In genomic region chr14:20179080-20179479, GRCm38 (mm10) we compare ENCODE assay signal across 8 mouse cellular contexts. TPM values are rescaled to one million over a fixed set of nuclear protein-coding genes. Genes with fewer than 3 reads are reported as not detected.
DNase-seq lines count a peak whose midpoint lies in the region; ATAC-seq and TF ChIP-seq lines count a peak whose summit lies in the region.
"Had no signal": no experiment of that assay in that cellular context is flagged by ENCODE, and none has a peak within 500 bp of the region (broad histone marks: within the 10 kb centered on the region; RNA-seq: fewer than 3 reads in every experiment).

No protein-coding gene starts in this region.

- no peak for TF ChIP-seq CTCF in ES-Bruce4 (IDR thresholded peaks at IDR 0.05; ENCODE audit: low read depth, low read length)

- no peaks in the 10 kb centered on the region for H3K9me3 ChIP-seq in kidney, embryonic 15.5 days (replicated peaks)
- no peaks in the 10 kb centered on the region for H3K9me3 ChIP-seq in ES-Bruce4 (replicated peaks; ENCODE audit: control insufficient read depth, insufficient read depth, low read length, poor library complexity, severe bottlenecking)
- no peaks in the 10 kb centered on the region for H3K9me3 ChIP-seq in embryonic facial prominence, embryonic 14.5 days (ENCODE audit: control insufficient read depth, low read length)
- H3K9me3 ChIP-seq in liver, embryonic 13.5 days (replicated peaks): no peaks in the 10 kb centered on the region

- no peak for TF ChIP-seq POLR2A in ES-Bruce4 (IDR thresholded peaks at IDR 0.05; ENCODE audit: insufficient read depth, low read length)

- H3K27ac ChIP-seq in kidney, embryonic 15.5 days: peak overlapping the region; percentile 73; the same call in 1 of the 2 replicates
- H3K27ac ChIP-seq in ES-Bruce4 (ENCODE audit: insufficient read depth, low read length): peak overlapping the region; percentile 83
- no peak overlapping the region for H3K27ac ChIP-seq in embryonic facial prominence, embryonic 14.5 days (replicated peaks; ENCODE audit: low read depth, low read length)
- peak overlapping the region; percentile 82 for H3K27ac ChIP-seq in liver, embryonic 13.5 days

- DNase-seq in kidney, adult 9 months: no peak
- no peak for DNase-seq in embryonic facial prominence, embryonic 14.5 days (ENCODE audit: low spot score)
- DNase-seq in liver, embryonic 13.5 days: no peak
- no peak for DNase-seq in retina, postnatal 1 day
- no peak for DNase-seq in ovary, postnatal 10 days (ENCODE audit: low spot score)
- DNase-seq: cerebellum, postnatal 10 days had no signal

- no peak for TF ChIP-seq EP300 in ES-Bruce4 (IDR thresholded peaks at IDR 0.05; ENCODE audit: insufficient read depth, low read depth, low read length)

- H3K4me2 ChIP-seq in kidney, embryonic 15.5 days: peak overlapping the region; percentile 91
- H3K4me2 ChIP-seq in embryonic facial prominence, embryonic 14.5 days (ENCODE audit: low read depth, low read length): peak overlapping the region; percentile 97
- peak overlapping the region; percentile 95 for H3K4me2 ChIP-seq in liver, embryonic 13.5 days

- H3K4me1 ChIP-seq in kidney, embryonic 15.5 days: peaks cover 57% of the 10 kb centered on the region
- peaks cover 3% of the 10 kb centered on the region for H3K4me1 ChIP-seq in ES-Bruce4 (ENCODE audit: control insufficient read depth, insufficient read depth, low read length)
- H3K4me1 ChIP-seq in embryonic facial prominence, embryonic 14.5 days (ENCODE audit: control insufficient read depth, insufficient read depth, low read length): 0 out of 2 replicates have a peak, but pooled peaks cover 3% of the 10 kb centered on the region
- peaks cover 68% of the 10 kb centered on the region for H3K4me1 ChIP-seq in liver, embryonic 13.5 days (replicated peaks)

- ATAC-seq in kidney, embryonic 15.5 days (replicated peaks; ENCODE audit: low FRiP score): no peak
- ATAC-seq in embryonic facial prominence, embryonic 14.5 days (ENCODE audit: low read depth): no peak
- no peak for ATAC-seq in liver, embryonic 13.5 days (ENCODE audit: low read depth)

- H3K9ac ChIP-seq in kidney, embryonic 15.5 days: no peak overlapping the region
- H3K9ac ChIP-seq in ES-Bruce4 (ENCODE audit: low read depth, poor library complexity, severe bottlenecking): peak overlapping the region; percentile 78
- no peak overlapping the region for H3K9ac ChIP-seq in embryonic facial prominence, embryonic 14.5 days (ENCODE audit: low read depth, low read length)
- H3K9ac ChIP-seq in liver, embryonic 13.5 days: peak overlapping the region; percentile 86

- H3K27me3 ChIP-seq in kidney, embryonic 15.5 days: no peaks in the 10 kb centered on the region
- H3K27me3 ChIP-seq in ES-Bruce4 (ENCODE audit: control insufficient read depth, insufficient read depth, low read length, poor library complexity, severe bottlenecking): no peaks in the 10 kb centered on the region
- no peaks in the 10 kb centered on the region for H3K27me3 ChIP-seq in embryonic facial prominence, embryonic 14.5 days (replicated peaks; ENCODE audit: control insufficient read depth, insufficient read depth, low read length)
- no peaks in the 10 kb centered on the region for H3K27me3 ChIP-seq in liver, embryonic 13.5 days

- H3K4me3 ChIP-seq in kidney, embryonic 15.5 days (replicated peaks): peak overlapping the region; percentile 67
- H3K4me3 ChIP-seq in ES-Bruce4 (ENCODE audit: low read depth, low read length): peak overlapping the region; percentile 61; the same call in 1 of the 2 replicates
- no peak overlapping the region for H3K4me3 ChIP-seq in embryonic facial prominence, embryonic 14.5 days (ENCODE audit: low read depth, low read length)
- H3K4me3 ChIP-seq in liver, embryonic 13.5 days (replicated peaks): peak overlapping the region; percentile 78

- H3K36me3 ChIP-seq in kidney, embryonic 15.5 days: no peaks in the 10 kb centered on the region
- H3K36me3 ChIP-seq in ES-Bruce4 (ENCODE audit: control insufficient read depth, insufficient read depth, low read length, poor library complexity, severe bottlenecking): no peaks in the 10 kb centered on the region; the same call in 1 of the 2 replicates
- H3K36me3 ChIP-seq in embryonic facial prominence, embryonic 14.5 days (ENCODE audit: control insufficient read depth, insufficient read depth, low read length): no peaks in the 10 kb centered on the region
- H3K36me3 ChIP-seq in liver, embryonic 13.5 days: no peaks in the 10 kb centered on the region; the same call in 1 of the 2 replicates

- 52% methylated on average over 3 of the region's 3 CpGs for WGBS in kidney, embryonic 15.5 days
- 34% methylated on average over 3 of the region's 3 CpGs for WGBS in embryonic facial prominence, embryonic 14.5 days
- 18% methylated on average over 3 of the region's 3 CpGs for WGBS in liver, embryonic 13.5 days (ENCODE audit: insufficient replicate concordance)

RNA-seq across cellular contexts. Expression of gene Kcnk5, which starts 2.5 kb away (rescaled TPM):
- 15.8 and 17.3 TPM in 2 replicates for polyA plus RNA-seq in kidney, embryonic 15.5 days (2015; fragmentation: Nextera tagmentation; extraction: Ambion mirVana)
- polyA plus RNA-seq in ES-Bruce4 (2011; ENCODE audit: insufficient read depth, insufficient read length, low read depth, missing spikeins): 15.8 and 21.5 TPM in 2 replicates
- 4.4 and 4.9 TPM in 2 replicates for polyA plus RNA-seq in embryonic facial prominence, embryonic 14.5 days (2014; fragmentation: Nextera tagmentation; extraction: Ambion mirVana)
- 6.2 and 6.7 TPM in 2 replicates for polyA plus RNA-seq in liver, embryonic 13.5 days (2015; fragmentation: Nextera tagmentation; extraction: Ambion mirVana)

RNA-seq across cellular contexts. Expression of gene Saysd1, which starts 40.7 kb away (rescaled TPM):
- 11.1 and 12.3 TPM in 2 replicates for polyA plus RNA-seq in kidney, embryonic 15.5 days (2015; fragmentation: Nextera tagmentation; extraction: Ambion mirVana)
- polyA plus RNA-seq in ES-Bruce4 (2011; ENCODE audit: insufficient read depth, insufficient read length, low read depth, missing spikeins): 3.5 and 5.8 TPM in 2 replicates
- polyA plus RNA-seq in embryonic facial prominence, embryonic 14.5 days (2014; fragmentation: Nextera tagmentation; extraction: Ambion mirVana): 14.2 and 14.6 TPM in 2 replicates
- polyA plus RNA-seq in liver, embryonic 13.5 days (2015; fragmentation: Nextera tagmentation; extraction: Ambion mirVana): 3.7 and 4.1 TPM in 2 replicates

Comparison
In these comparisons a context has a peak if more than half of its experiments do, and no peak if none do; other contexts are left out.
1. H3K9ac ChIP-seq: peak in ES-Bruce4 (single experiment) and liver, embryonic 13.5 days (single experiment); none in kidney, embryonic 15.5 days (single experiment) and embryonic facial prominence, embryonic 14.5 days (single experiment).
2. Peak in every context shown above with its lines, with median percentiles within 50 percentile points of each other: H3K4me2 ChIP-seq.